Mouse (Mus musculus): ENCODE measurements around the gene Polr3e.

GRCm38 (mm10) chr7:120933110-120933509, 15.6 kb downstream of the Polr3e start:
- TF ChIP-seq CTCF (IDR thresholded peaks at IDR 0.05; ENCODE audit: control insufficient read depth, insufficient read depth, insufficient replicate concordance, low read depth, low read length) (no peak), POLR2A (IDR thresholded peaks at IDR 0.05; ENCODE audit: control insufficient read depth, low read depth, low read length) (no peak)

All from testis, adult 2 months (tissue).